Mouse (Mus musculus) v-Abl transformed pro-B cells (cell line): ENCODE measurements around the gene Wnt4.

Source experiments
- in situ Hi-C, 2 experiments: fragments of 400-800 bp; cut with MboI; formaldehyde crosslinking; loops; one replicate each; pipeline ENCODE4 v1.15.1; 2025; ENCODE audit not compliant: unreplicated experiment in 2 of 2

The Wnt4 gene

GRCm38 (mm10) chr4:137301635-137302034 lies 24.3 kb downstream of the Wnt4 start:
- in situ Hi-C loops: loop anchor here (10.0 kb wide), 2 partner anchors 217 to 227 kb away; no protein-coding TSS in a partner anchor

- in situ Hi-C loops: loop anchor here (10.0 kb wide), 2 partner anchors 219 to 229 kb away; no protein-coding TSS in a partner anchor
Measured at GRCm38 (mm10) chr4:137304106-137304505, 26.8 kb downstream of the Wnt4 start.

DNA sequence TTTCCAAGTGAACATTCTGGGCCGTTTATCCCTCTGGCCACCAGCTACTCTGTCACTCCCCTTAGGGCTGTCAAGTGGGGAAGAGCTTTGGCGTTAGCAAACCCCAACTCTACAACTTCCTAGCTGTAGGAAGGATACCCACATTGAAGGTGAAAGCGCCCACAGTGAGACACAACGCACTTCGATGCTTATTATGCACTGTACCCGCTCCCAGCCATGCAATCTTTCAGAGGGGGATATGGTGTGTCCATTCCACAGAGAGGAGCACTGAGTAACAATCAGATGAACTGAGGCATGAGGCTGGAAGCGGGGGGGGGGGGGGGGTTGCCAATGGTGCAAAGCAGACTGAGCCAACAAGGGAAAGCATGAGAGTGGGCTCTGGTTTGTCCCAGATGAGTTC lies 27.8 kb downstream of the Wnt4 start:
- in situ Hi-C loops: loop anchor here (10.0 kb wide), 2 partner anchors 220 to 230 kb away; no protein-coding TSS in a partner anchor

GRCm38 (mm10) chr4:137305831-137306576 lies 28.7 kb downstream of the Wnt4 start:
- in situ Hi-C loops: loop anchor here (10.0 kb wide), 2 partner anchors 221 to 231 kb away; no protein-coding TSS in a partner anchor

DNA sequence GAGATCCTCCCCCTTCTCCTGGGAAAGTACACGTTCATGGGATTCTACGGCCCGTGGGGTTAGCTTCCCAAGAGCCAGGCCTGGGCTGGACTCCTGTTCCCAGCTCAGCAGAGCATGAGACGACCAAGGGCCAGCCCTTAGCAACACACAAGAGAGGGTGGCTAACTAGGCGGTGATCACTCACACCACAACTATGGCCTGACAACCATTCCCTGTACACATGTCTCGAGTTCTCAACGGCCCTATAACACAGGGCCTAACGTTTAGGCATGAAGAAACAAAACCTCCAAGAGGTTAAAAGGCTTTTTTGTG lies 29.2 kb downstream of the Wnt4 start:
- in situ Hi-C loops: loop anchor here (10.0 kb wide), 2 partner anchors 222 to 232 kb away; no protein-coding TSS in a partner anchor

- in situ Hi-C loops: loop anchor here (10.0 kb wide), 2 partner anchors 222 to 232 kb away; no protein-coding TSS in a partner anchor
Measured at GRCm38 (mm10) chr4:137306991-137307706, 29.9 kb downstream of the Wnt4 start.

DNA sequence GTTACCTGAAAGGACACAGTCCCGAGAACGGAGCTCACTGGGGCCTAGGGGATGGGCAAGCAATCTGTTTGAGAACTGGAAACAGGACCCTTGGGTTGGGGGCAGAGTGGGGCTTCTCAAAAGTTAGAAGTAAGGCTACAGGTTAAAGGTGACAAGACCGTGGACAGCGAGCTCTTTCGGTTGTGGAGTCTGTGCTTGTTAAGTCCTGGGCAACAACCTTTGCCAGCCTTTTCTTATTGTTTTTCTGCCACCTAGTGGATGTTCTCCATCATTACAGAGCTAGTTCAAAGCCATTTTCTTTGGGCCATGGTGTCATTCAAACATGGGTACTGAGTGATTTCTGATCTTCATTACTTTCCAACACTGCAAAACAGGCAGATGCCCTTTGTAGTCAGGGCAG lies 31.1 kb downstream of the Wnt4 start:
- in situ Hi-C loops: loop anchor here (10.0 kb wide), 2 partner anchors 224 to 234 kb away; no protein-coding TSS in a partner anchor

DNA sequence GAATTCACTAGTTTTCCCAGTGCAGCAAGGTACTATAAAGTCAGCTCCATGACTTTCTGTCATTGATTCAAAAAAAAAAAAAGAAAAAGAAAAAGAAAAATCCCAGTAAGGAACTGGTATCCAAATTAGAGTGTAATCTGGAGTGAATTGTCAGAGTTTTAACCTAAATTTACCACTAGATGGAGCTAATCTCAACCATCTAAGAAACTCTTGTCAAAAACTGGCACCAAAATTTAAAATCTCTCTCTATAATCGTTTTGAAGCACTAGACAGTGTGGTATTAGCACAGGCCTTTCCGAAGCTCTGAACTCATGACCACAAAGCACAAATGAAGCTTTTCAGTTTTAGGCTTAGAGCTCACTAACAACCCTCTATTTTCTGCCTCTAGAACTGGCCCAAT lies 36.2 kb downstream of the Wnt4 start:
- in situ Hi-C loops: loop anchor here (5.0 kb wide), 1 partner anchor 79 kb away; no protein-coding TSS in a partner anchor

DNA sequence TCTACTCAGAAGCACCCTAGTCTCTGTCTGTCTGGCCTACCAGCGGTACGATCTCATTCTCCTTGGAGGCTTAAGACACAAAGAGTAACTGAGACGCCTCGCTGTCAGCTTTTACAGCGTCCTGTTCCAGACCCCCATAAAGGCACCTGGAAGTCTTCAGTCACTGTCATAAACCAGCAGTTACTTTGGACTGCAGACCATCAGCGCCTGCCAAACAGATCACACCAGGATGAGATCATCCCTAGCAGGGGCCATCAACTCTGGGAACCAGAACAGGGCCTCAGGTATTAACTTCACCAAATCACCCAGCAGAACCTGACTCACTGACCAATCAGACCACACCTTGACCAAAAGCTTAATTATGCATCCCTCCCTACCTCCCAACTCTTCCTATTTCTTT lies 37.3 kb downstream of the Wnt4 start:
- in situ Hi-C loops: loop anchor here (5.0 kb wide), 1 partner anchor 78 kb away; no protein-coding TSS in a partner anchor

- in situ Hi-C loops: no loop called here
Measured at GRCm38 (mm10) chr4:137315061-137315460, 37.8 kb downstream of the Wnt4 start.

- in situ Hi-C loops: no loop called here
Measured at GRCm38 (mm10) chr4:137316027-137316770, 38.9 kb downstream of the Wnt4 start.

DNA sequence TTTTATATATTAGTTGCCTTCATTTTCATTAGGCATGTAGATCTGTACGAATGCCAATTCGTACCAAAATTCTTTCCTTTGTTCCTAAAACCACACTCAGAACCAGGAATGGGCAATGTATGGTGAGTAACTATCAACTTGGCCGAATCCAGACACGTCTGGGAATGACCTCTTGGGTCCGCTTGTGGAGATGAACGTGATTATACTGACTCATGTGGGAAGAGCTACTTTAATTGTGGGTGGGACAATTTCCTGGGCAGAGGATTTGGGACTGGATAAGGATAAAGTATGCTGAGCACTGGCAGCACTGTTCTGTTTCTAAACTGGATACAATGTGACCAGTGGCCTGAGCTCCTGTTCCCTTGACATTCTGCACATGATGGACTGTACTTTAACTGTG lies 47.6 kb downstream of the Wnt4 start:
- in situ Hi-C loops: loop anchor here (25.0 kb wide), 2 partner anchors 262 to 987 kb away; partner anchors contain the start of genes Ddost (in 1 of the 2) and Usp48 (in 1 of the 2)

DNA sequence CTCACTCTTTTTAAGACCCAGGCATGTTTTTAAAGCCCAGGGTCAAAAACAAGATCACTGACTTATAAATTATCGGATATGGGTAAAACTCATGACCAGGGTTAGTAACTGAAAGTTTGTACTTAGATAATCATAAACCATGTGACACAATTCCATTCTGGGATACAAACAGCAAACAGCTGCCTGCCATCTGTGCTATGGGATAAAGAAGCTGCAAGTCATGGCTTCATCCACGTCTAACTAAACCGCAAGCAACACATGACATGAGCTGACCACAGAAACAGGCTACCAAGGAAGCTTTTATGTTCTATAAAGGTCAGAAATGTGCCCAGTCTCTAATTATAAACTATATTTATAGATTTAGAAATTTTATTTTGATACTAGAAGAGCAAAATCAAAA lies 49.2 kb downstream of the Wnt4 start:
- in situ Hi-C loops: loop anchor here (25.0 kb wide), 2 partner anchors 261 to 986 kb away; partner anchors contain the start of genes Ddost (in 1 of the 2) and Usp48 (in 1 of the 2)

DNA sequence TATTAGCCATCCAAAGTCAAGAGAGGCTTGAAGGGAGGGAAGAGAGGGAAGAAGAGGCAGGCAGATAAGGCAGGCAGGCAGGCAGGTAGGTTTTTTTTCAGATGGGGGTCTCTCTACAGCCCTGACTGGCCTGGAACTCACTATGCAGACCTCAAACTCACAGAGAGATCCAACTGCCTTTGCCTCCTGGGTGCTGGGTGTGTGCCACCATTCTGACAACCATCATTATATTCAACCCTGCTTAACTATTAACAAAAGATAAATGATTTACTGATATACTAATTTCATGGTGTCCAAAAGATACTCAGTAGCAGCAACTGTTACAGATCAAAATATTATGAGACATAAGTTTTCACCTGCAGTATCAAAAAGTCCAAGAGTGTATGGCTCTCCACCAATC lies 54.8 kb downstream of the Wnt4 start:
- in situ Hi-C loops: loop anchor here (25.0 kb wide), 2 partner anchors 255 to 980 kb away; partner anchors contain the start of genes Ddost (in 1 of the 2) and Usp48 (in 1 of the 2)

GRCm38 (mm10) chr4:137336468-137336867 lies 59.2 kb downstream of the Wnt4 start:
- in situ Hi-C loops: loop anchor here (25.0 kb wide), 2 partner anchors 251 to 976 kb away; partner anchors contain the start of genes Ddost (in 1 of the 2) and Usp48 (in 1 of the 2)

GRCm38 (mm10) chr4:137339415-137339814 lies 62.1 kb downstream of the Wnt4 start:
- in situ Hi-C loops: loop anchor here (25.0 kb wide), 2 partner anchors 248 to 973 kb away; partner anchors contain the start of genes Ddost (in 1 of the 2) and Usp48 (in 1 of the 2)

GRCm38 (mm10) chr4:137342816-137343215 lies 65.5 kb downstream of the Wnt4 start:
- in situ Hi-C loops: loop anchor here (10.0 to 25.0 kb wide), 3 partner anchors 52 to 969 kb away; partner anchors contain the start of genes Ddost (in 1 of the 2) and Usp48 (in 1 of the 2)

DNA sequence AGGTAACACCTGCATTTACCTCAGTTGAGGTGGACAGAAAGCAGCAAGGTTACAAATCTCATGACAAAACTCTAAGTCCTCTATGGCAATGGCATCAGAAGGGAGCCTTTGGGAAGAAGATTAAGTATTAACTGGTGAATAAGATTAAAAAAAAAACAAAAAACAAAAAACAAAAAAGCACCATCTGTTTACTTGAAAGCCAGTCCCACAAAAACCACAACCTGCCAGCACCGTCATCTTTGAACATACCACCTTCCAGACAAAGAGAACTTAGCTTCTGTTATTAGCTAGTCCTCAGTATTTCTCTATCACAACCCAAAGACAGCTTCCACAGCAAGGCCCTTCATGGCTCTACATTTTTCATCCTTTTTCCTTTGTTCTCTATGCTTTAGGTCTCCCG lies 67.8 kb downstream of the Wnt4 start:
- in situ Hi-C loops: loop anchor here (10.0 to 25.0 kb wide), 3 partner anchors 50 to 967 kb away; partner anchors contain the start of genes Ddost (in 1 of the 2) and Usp48 (in 1 of the 2)

DNA sequence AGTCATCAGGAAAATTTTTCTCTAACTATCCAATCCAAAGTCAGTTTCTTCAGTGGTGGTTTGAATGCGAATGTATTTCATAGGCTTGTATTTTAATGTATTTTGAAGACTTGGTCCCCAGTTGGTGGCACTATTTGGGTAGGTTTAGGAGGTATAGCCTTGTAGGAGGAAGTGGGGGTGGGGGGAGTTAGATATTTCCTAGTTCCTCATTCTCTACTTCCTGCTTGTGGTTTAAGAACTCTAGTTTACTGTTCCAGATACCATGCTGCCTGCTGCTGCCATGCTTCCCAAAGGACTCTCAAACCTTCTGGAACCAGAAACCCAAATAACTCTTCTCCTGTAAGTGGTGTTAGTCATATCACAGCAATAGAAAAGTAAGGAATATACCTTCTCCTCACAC lies 68.5 kb downstream of the Wnt4 start:
- in situ Hi-C loops: loop anchor here (10.0 to 25.0 kb wide), 3 partner anchors 49 to 967 kb away; partner anchors contain the start of genes Ddost (in 1 of the 2) and Usp48 (in 1 of the 2)
